Mouse (Mus musculus) lung, postnatal 0 days (tissue): Measurements from ENCODE around the gene Tars2.

ENCODE experiments used
- CTCF ChIP-seq: IDR thresholded peaks from 2 replicates; pipeline ENCODE4 v1.5.1; 2016; ENCODE audit warnings: antibody characterized with exemption, mild to moderate bottlenecking
- EP300 ChIP-seq: IDR thresholded peaks from 2 replicates; pipeline ENCODE4 v1.6.1; 2016; ENCODE audit warnings: antibody characterized with exemption, mild to moderate bottlenecking, control low read depth

GRCm38 (mm10) chr3:95707497-95707896 is 52.5 kb downstream of the Tars2 start:
- no peak for TF ChIP-seq CTCF
- no peak for TF ChIP-seq EP300
